Mouse (Mus musculus) embryo, embryonic 9.5 days (tissue): Measurements from ENCODE around the gene Maats1.
A peak's percentile ranks its signal among the peaks of the same experiment; 100 is the strongest.
"Not testable (repeated sequence)": the region's sequence is repeated elsewhere in the genome, so short reads cannot be mapped to it uniquely, and the experiment has no call there.

Experiments
- DNase-seq: peaks from one replicate; pipeline ENCODE4 v3.0.0-alpha.2; 2017; ENCODE audit errors: extremely low spot score

Gene Maats1

GRCm38 (mm10) chr16:38348217-38348761, 6.3 kb upstream of the Maats1 start:
- DNase-seq: no peak

- no peak for DNase-seq
These were observed 5.6 kb upstream of the Maats1 start for GRCm38 (mm10) chr16:38347588-38347987.

- peak; percentile 85 for DNase-seq
These were observed 4.8 kb upstream of the Maats1 start, which contains the start of the genes Cox17 and Gm21987 for GRCm38 (mm10) chr16:38346529-38347325. Gene Cox17 (plus strand): TSS chr16:38346991. Gene Gm21987 (plus strand): TSS chr16:38347040.

DNA sequence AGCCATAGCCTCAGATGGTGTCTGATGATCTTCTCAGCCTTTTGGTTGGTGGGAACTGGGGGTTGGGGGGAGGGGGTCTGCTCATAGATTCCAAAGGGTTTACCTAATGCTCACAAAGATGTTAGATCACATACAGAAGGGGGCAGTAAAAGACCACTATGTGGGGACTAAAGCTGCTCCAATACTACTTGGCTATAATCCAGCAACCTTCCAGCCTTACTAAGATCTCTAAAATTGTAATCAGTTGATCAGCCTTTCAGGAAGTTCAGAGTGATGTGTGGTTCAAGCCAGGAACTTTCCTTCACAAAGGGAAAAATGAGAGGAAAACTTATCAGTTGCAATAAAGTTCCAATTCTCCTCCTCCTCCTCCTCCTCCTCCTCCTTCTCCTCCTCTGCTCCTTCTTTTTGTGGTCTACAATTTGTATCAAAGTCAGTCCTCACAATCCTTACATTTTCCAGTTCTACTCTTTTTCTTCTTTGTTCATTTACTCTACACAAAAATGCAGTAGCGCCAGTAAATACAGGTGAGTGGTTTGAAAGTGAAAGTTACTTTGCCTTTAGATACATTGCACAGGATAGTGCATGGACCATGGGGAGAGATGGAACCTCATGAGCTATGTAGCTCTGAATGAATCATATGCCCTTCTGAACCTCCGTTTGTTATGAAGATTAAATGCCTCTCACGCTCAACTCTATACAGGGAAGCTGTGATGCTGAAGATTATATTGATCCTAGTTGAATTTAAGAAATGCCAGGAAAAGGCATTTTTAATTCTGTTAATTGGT, 3.2 kb upstream of the Maats1 start:
- DNase-seq: peak; percentile 59

- not testable (repeated sequence) for DNase-seq
These were observed 3.9 kb downstream of the Maats1 start for GRCm38 (mm10) chr16:38338077-38338476.

DNA sequence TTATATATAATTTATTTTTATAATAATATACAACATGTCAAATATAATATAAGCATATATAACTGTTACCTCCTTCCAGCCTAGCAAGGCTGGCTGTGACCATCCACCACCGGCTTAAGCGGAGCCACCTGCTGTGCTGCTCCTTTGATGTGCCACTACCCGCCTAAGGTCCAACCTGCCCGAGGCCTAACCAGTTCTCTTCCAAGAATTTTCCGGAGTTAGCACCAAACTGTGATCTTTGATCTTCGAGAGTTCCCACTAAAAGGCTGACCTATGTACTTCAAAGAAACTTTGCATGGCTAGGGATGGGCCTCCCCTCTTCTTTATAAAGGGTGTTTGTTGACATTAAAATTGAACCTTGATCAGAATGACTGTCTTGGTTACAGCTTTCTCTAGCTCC, 7.5 kb downstream of the Maats1 start:
- no peak for DNase-seq

DNA sequence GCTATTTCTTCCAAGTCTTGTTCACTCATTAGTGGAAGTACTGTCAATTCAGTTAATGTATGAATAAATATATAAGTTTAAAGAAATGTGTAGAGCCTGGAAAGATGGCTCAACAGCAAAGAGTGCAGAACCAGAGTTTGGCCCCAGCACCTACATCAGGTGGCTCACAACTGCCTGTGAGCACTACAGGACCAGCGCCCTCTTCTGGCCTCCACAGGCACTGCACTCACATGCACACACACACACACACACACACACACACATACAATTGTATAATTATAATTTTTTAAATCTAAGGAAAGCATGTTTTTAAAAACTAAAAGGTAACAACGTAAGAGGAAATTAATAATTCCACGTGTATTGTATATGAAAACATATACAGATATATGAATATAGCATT, 12.6 kb downstream of the Maats1 start:
- DNase-seq: no peak

DNA sequence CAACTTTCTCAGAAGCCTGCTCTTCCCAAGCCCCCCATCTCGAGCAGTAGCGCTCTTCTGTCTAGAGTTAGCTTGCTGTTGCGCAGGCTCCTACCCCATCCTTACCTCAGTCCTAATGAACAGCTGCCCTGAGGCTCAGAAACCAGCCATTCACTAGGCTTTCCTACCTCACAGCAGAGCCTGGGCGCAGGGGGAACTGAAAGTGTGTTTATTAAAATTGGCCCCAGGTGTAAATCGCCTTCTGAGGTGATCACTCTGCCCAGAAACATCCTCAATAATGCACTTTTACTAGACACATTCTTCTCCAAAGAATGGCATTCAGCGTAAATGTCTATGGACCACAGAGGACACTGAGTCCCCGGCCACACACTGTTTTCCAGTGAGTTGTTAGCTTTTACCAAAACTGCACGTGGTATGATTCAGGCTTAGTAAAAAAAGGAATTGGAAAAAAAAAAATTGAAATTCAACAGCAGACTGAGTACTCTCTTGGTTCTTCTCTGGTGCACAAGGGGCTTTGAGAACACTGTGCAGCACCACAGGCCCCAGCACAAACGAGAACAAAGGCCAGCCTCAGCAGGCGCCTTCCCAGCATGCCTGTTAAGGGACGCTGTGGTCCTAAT, 15.1 kb downstream of the Maats1 start:
- DNase-seq: no peak

DNA sequence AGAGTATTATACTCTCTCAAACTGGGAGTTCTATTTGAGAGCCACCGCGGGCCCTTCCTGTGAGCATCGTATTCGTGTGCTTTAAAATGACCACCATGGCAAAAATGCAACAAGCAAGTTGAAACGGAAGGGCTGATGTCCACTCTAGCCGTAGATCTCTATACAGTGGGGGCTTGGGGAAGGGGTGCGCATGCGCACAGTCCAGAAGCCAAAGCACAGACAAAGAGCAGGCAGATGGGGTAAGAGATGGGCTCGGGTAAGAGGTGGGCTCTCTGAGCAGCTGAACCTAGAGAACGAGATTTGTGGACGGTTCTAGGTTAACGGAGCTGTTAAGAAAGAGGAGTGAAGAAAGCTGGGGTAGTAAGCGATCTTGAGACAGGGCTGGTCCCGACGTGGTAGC, 17.6 kb downstream of the Maats1 start:
- DNase-seq: no peak

GRCm38 (mm10) chr16:38321452-38321935, 20.4 kb downstream of the Maats1 start:
- peak; percentile 55 for DNase-seq

GRCm38 (mm10) chr16:38319087-38319486, 22.9 kb downstream of the Maats1 start:
- no peak for DNase-seq

- DNase-seq: no peak
These were observed 23.5 kb downstream of the Maats1 start for GRCm38 (mm10) chr16:38318492-38318891.

DNA sequence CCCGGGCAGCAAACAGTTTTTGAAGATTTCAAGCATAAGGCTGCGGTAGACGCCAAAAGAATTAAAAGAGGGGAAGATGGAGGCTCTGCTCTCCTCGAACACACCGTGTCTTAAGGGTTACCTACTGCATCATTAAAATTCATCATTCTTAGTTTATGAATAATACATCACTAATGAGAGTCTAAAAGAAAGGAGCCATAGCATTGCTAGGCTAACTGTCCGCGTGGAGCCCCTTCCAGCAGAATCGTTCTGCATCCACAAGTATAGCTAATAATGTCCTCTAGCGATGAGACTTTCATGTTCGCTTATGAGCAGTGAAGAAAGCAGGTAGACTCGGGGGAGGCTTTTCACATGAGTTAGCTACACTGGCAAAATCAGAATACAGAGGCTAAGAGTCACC, 33.7 kb downstream of the Maats1 start:
- no peak for DNase-seq

DNA sequence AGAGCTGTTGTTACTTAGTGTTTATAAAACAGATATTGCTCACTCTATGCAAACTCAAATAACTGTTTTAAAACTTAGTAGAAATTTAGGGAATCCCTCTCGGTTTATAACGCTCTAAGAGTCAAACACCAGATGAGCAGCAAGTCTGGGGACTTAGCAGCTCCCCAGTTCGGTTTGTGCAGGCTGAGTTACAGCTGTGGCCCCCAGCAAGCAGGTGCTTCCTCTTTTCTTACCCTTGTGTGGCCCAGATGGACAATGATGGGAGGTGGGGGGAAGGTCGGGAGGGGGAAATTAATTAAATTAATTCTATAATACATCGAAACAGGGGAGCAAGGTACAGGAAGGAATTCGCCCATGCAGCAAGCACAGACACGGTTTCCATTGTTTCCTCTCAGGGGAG, 34.3 kb downstream of the Maats1 start:
- DNase-seq: no peak

GRCm38 (mm10) chr16:38307221-38307605, 34.7 kb downstream of the Maats1 start:
- no peak for DNase-seq

DNA sequence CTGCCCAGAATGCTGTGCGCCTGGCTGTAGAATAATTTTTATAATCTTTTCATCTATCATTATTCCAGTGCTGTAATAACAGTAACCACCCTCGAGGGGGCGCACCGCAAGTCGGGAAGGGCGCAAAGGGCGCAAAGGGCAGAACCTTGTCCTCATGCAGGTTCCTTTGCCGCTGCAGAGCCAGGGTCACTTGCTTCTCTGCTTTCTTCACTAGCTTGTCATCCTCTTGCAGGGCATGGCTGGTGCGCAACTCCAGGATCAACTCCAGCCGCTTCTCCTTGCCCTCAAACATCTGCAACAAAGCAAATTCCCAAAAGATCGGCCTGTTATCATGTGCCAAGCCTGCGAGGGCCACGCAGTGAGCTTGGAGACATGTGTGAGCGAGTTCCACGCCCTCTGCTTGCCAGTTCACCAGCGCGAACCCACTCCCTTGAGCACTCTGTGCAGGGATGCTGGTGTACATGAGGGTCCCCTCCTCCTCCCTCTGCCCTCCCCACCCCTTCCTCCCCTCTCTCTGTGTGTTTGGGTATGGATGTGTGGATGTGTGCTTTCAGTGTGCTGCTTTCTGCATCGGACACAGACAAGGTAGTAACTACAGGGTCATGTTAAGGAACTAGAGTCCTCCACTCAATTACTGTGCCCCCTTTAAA, 35.2 kb downstream of the Maats1 start:
- peak; percentile 40 for DNase-seq

GRCm38 (mm10) chr16:38304460-38305194, 37.3 kb downstream of the Maats1 start:
- no peak for DNase-seq

DNA sequence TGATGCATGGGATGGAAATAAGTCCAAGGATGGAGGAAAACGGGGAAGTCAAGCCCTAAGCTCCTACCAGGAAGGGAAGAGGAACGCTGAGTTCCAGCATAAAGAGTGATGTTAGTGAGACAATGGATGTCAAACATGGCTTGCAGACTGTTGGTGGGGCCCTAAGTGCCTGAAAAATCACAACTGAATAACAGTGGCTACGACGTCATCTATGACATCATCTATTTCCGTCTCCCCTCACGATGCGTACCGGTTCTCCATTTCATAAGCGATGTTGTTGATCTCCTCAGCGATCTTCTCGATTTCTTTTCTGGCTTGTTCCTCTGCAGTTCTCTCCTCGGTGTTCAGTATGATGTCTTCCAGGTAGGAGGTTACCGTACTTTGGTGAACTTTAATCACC, 39.6 kb downstream of the Maats1 start:
- no peak for DNase-seq

- no peak for DNase-seq
These were observed 43.5 kb downstream of the Maats1 start for GRCm38 (mm10) chr16:38298410-38298809.

DNA sequence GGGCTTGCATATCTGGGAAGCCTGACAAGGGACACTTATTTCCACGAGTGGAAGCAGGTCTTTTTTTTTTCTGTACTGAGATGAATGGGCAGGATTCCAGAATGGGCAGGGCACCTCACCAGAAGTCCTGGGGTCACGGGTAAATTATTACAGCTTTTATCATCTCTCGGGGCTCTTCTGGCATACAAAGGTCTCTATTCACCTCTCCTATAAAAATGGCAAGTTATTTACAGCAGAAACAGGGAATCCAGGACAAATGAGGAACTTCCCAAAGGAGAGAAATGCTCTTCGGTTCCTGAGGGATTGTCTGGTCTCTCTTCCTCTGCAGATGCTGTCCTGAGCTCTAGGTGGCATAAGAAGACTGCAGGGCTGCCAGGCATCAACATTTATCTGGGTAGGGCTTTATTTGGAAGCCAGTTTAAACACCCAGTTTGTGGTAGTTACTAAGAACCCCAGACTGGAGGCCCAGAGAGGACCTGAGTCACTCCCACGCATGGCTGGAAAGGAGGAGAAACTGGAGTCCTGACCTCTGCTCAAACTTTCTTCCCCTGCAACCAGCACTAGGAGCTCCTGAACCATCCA, 46.5 kb downstream of the Maats1 start:
- DNase-seq: no peak
